Mouse (Mus musculus): ENCODE data around the gene Xxylt1. TPM values are rescaled to one million over a fixed set of nuclear protein-coding genes. Genes with fewer than 3 reads are reported as not detected.

Gene Xxylt1
- 10.6 and 13.6 TPM in 2 replicates for polyA plus RNA-seq (2012; rRNA removed)

- under 1% methylated on average over 54 of the region's 54 CpGs for WGBS
- peak; percentile 65 for DNase-seq (ENCODE audit: low read depth, low spot score)
Observed at GRCm38 (mm10) chr16:31081125-31081664, at the start of gene Xxylt1. Gene Xxylt1, minus strand, starts transcription at chr16:31081432.

GRCm38 (mm10) chr16:31128116-31128515, 46.9 kb upstream of the Xxylt1 start:
- WGBS = 85% methylated on average over 5 of the region's 5 CpGs
- no peak for DNase-seq (ENCODE audit: low read depth, low spot score)

- WGBS = 95% methylated on average over 5 of the region's 5 CpGs
- DNase-seq (ENCODE audit: low read depth, low spot score) = no peak
Observed at GRCm38 (mm10) chr16:31124991-31125390, 43.8 kb upstream of the Xxylt1 start.

- no peak for DNase-seq (ENCODE audit: low read depth, low spot score)
- WGBS = 97% methylated on average over 6 of the region's 6 CpGs
Observed at GRCm38 (mm10) chr16:31121612-31122011, 40.4 kb upstream of the Xxylt1 start.

GRCm38 (mm10) chr16:31113596-31113995, 32.4 kb upstream of the Xxylt1 start:
- DNase-seq (ENCODE audit: low read depth, low spot score) = no peak

- WGBS = 89% methylated on average over 2 of the region's 2 CpGs
- DNase-seq (ENCODE audit: low read depth, low spot score) = no peak
Observed at GRCm38 (mm10) chr16:31101352-31101751, 20.1 kb upstream of the Xxylt1 start.

GRCm38 (mm10) chr16:31099906-31100305, 18.7 kb upstream of the Xxylt1 start:
- no peak for DNase-seq (ENCODE audit: low read depth, low spot score)
- WGBS = 89% methylated on average over 1 of the region's 1 CpGs

- DNase-seq (ENCODE audit: low read depth, low spot score) = no peak
- whole genome bisulfite sequencing = 90% methylated on average over 6 of the region's 6 CpGs
Observed at GRCm38 (mm10) chr16:31094036-31094435, 12.8 kb upstream of the Xxylt1 start.

- 83% methylated on average over 9 of the region's 9 CpGs for WGBS
- DNase-seq (ENCODE audit: low read depth, low spot score) = no peak
Observed at GRCm38 (mm10) chr16:31093186-31093585, 12.0 kb upstream of the Xxylt1 start.

- 77% methylated on average over 6 of the region's 6 CpGs for WGBS
- DNase-seq (ENCODE audit: low read depth, low spot score) = no peak
Observed at GRCm38 (mm10) chr16:31081891-31082290, 659 bp upstream of the Xxylt1 start.

GRCm38 (mm10) chr16:31080573-31081051, 620 bp downstream of the Xxylt1 start:
- under 1% methylated on average over 36 of the region's 36 CpGs for WGBS
- peak; percentile 59 for DNase-seq (ENCODE audit: low read depth, low spot score)

GRCm38 (mm10) chr16:31077396-31077795, 3.8 kb downstream of the Xxylt1 start:
- no peak for DNase-seq (ENCODE audit: low read depth, low spot score)
- 96% methylated on average over 5 of the region's 5 CpGs for WGBS

- no peak for DNase-seq (ENCODE audit: low read depth, low spot score)
- WGBS = 80% methylated on average over 8 of the region's 8 CpGs
Observed at GRCm38 (mm10) chr16:31076436-31076835, 4.8 kb downstream of the Xxylt1 start.

- no peak for DNase-seq (ENCODE audit: low read depth, low spot score)
- 78% methylated on average over 3 of the region's 3 CpGs for WGBS
Observed at GRCm38 (mm10) chr16:31074324-31074908, 6.8 kb downstream of the Xxylt1 start.

- WGBS = 92% methylated on average over 6 of the region's 6 CpGs
- no peak for DNase-seq (ENCODE audit: low read depth, low spot score)
Observed at GRCm38 (mm10) chr16:31071731-31072130, 9.5 kb downstream of the Xxylt1 start.

- peak; percentile 44 for DNase-seq (ENCODE audit: low read depth, low spot score)
- WGBS = 27% methylated on average over 21 of the region's 21 CpGs
Observed at GRCm38 (mm10) chr16:31070358-31071133, 10.7 kb downstream of the Xxylt1 start.

GRCm38 (mm10) chr16:31069211-31070166, 11.7 kb downstream of the Xxylt1 start:
- 81% methylated on average over 14 of the region's 14 CpGs for WGBS
- no peak for DNase-seq (ENCODE audit: low read depth, low spot score)

GRCm38 (mm10) chr16:31068280-31068679, 13.0 kb downstream of the Xxylt1 start:
- no peak for DNase-seq (ENCODE audit: low read depth, low spot score)
- 74% methylated on average over 7 of the region's 7 CpGs for WGBS

GRCm38 (mm10) chr16:31066344-31067098, 14.7 kb downstream of the Xxylt1 start:
- DNase-seq (ENCODE audit: low read depth, low spot score) = peak; percentile 18
- 45% methylated on average over 15 of the region's 15 CpGs for WGBS

All from large intestine, adult 2 months (tissue).